Mouse (Mus musculus): ENCODE measurements around the gene Tnni3. TPM values are rescaled to one million over a fixed set of nuclear protein-coding genes. Genes with fewer than 3 reads are reported as not detected.

Tnni3 gene
- polyA plus RNA-seq, 1 experiment, result 0.91 TPM

- no peaks in the 10 kb centered on the region for H3K27me3 ChIP-seq (ENCODE audit: control insufficient read depth, insufficient read depth, insufficient read length)
- no peak for TF ChIP-seq USF1 (IDR thresholded peaks at IDR 0.05; ENCODE audit: low read depth)
- no peak for TF ChIP-seq MYOD1 (IDR thresholded peaks at IDR 0.05; ENCODE audit: control insufficient read depth, insufficient read length, low read depth)
- TF ChIP-seq CTCF (IDR thresholded peaks at IDR 0.05; ENCODE audit: control insufficient read depth, insufficient read depth, insufficient read length), result no peak
- no peak for TF ChIP-seq FOSL1 (IDR thresholded peaks at IDR 0.05; ENCODE audit: insufficient read depth, low read length, poor library complexity, severe bottlenecking)
- TF ChIP-seq MAX (IDR thresholded peaks at IDR 0.05), result no peak
- TF ChIP-seq MYOG (IDR thresholded peaks at IDR 0.05; ENCODE audit: control insufficient read depth, extremely low read depth, insufficient read length), result no peak
- no peak for TF ChIP-seq CEBPB (IDR thresholded peaks at IDR 0.05; ENCODE audit: low read depth)
- no peaks in the 10 kb centered on the region for H3K36me3 ChIP-seq (ENCODE audit: control insufficient read depth, insufficient read depth)
- no peaks in the 10 kb centered on the region for H3K79me2 ChIP-seq (ENCODE audit: control insufficient read depth, insufficient read depth)
- H3ac ChIP-seq (ENCODE audit: control insufficient read depth, insufficient read length, low read depth), result no peak overlapping the region
- no peaks in the 10 kb centered on the region for H3K79me3 ChIP-seq (ENCODE audit: low read depth)
- no peak overlapping the region for H3K4me3 ChIP-seq (ENCODE audit: insufficient read depth, poor library complexity, severe bottlenecking)
Observed at GRCm38 (mm10) chr7:4523205-4524130, 561 bp downstream of the Tnni3 start.

DNA sequence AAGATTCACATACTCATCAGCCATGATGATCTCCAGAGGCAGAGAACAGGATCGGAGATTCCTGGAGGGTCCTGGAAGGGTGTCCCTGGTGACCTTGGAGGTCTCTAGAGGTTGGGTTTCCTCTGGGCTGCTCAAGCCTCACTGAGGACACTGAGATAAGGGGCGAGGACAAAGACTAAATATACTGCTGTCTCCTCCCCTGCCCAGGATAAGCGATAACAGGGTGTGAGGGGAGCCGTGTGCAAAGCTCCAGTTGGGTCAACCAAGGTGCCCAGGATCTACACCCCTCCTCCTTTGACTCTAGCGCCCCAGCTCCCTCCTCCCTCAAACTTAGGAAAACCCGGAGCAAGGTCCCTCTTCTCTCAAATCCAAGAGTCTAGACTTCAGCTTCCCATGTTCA, 1.7 kb downstream of the Tnni3 start:
- Histone ChIP-seq H3K4me3 (ENCODE audit: insufficient read depth, poor library complexity, severe bottlenecking) (no peak overlapping the region), H3ac (ENCODE audit: control insufficient read depth, insufficient read length, low read depth) (no peak overlapping the region), H3K27me3 (ENCODE audit: control insufficient read depth, insufficient read depth, insufficient read length) (no peaks in the 10 kb centered on the region), H3K36me3 (ENCODE audit: control insufficient read depth, insufficient read depth) (no peaks in the 10 kb centered on the region), H3K79me2 (ENCODE audit: control insufficient read depth, insufficient read depth) (no peaks in the 10 kb centered on the region), H3K79me3 (ENCODE audit: low read depth) (no peaks in the 10 kb centered on the region)
- no peak for TF ChIP-seq USF1 (IDR thresholded peaks at IDR 0.05; ENCODE audit: low read depth)
- no peak for TF ChIP-seq MAX (IDR thresholded peaks at IDR 0.05)
- no peak for TF ChIP-seq MYOG (IDR thresholded peaks at IDR 0.05; ENCODE audit: control insufficient read depth, extremely low read depth, insufficient read length)
- TF ChIP-seq MYOD1 (IDR thresholded peaks at IDR 0.05; ENCODE audit: control insufficient read depth, insufficient read length, low read depth), result no peak

DNA sequence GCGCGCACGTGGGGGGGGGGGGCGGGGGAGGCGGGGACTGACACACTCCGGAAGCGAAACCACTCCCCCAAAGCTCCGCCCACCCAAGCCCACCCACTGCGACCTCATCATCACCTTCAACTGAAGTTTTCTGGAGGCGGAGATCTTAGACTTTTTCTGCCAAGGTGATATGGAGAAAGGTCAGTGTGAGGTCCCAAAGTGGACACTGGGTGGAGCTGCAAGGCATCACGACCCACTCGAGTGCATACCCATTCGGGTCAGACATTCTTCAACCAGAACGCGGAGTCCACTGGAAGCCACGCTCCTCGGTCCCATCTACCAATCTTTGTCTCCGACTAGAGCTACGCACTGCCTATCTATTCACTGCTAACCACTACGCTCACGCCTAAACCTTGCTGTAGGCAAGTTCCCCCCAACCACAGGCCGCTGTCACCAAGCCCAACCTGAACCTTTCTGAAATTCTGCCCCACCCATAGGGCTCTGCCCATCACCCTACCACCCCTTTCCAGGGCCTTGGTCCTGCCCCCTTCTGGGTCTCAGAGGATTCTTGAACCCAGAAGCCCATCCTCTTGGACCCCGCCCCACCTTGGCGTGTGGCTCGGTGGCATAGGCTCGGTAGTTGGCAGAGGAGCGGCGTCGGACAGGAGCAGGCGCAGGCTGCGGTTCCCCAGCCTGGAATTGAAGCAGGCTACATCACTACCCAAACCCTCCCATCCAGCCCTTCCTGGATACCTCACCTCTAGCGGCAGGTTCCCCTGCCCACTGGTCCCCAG, 2.6 kb downstream of the Tnni3 start:
- H3K27me3 ChIP-seq (ENCODE audit: control insufficient read depth, insufficient read depth, insufficient read length), result no peaks in the 10 kb centered on the region
- H3K4me3 ChIP-seq (ENCODE audit: insufficient read depth, poor library complexity, severe bottlenecking), result no peak overlapping the region
- H3K79me3 ChIP-seq (ENCODE audit: low read depth), result no peaks in the 10 kb centered on the region
- H3K79me2 ChIP-seq (ENCODE audit: control insufficient read depth, insufficient read depth), result no peaks in the 10 kb centered on the region
- H3K36me3 ChIP-seq (ENCODE audit: control insufficient read depth, insufficient read depth), result no peaks in the 10 kb centered on the region
- H3ac ChIP-seq (ENCODE audit: control insufficient read depth, insufficient read length, low read depth), result no peak overlapping the region
- TF ChIP-seq CEBPB (IDR thresholded peaks at IDR 0.05; ENCODE audit: low read depth) (no peak), CTCF (IDR thresholded peaks at IDR 0.05; ENCODE audit: control insufficient read depth, insufficient read depth, insufficient read length) (no peak), MYOD1 (IDR thresholded peaks at IDR 0.05; ENCODE audit: control insufficient read depth, insufficient read length, low read depth) (no peak), USF1 (IDR thresholded peaks at IDR 0.05; ENCODE audit: low read depth) (no peak), MAX (IDR thresholded peaks at IDR 0.05) (no peak), MYOG (IDR thresholded peaks at IDR 0.05; ENCODE audit: control insufficient read depth, extremely low read depth, insufficient read length) (no peak)

- Histone ChIP-seq H3K4me3 (ENCODE audit: insufficient read depth, poor library complexity, severe bottlenecking) (no peak overlapping the region), H3K27me3 (ENCODE audit: control insufficient read depth, insufficient read depth, insufficient read length) (no peaks in the 10 kb centered on the region), H3K79me2 (ENCODE audit: control insufficient read depth, insufficient read depth) (no peaks in the 10 kb centered on the region), H3ac (ENCODE audit: control insufficient read depth, insufficient read length, low read depth) (no peak overlapping the region), H3K79me3 (ENCODE audit: low read depth) (no peaks in the 10 kb centered on the region), H3K36me3 (ENCODE audit: control insufficient read depth, insufficient read depth) (no peaks in the 10 kb centered on the region)
- TF ChIP-seq CEBPB (IDR thresholded peaks at IDR 0.05; ENCODE audit: low read depth) (no peak), MYOG (IDR thresholded peaks at IDR 0.05; ENCODE audit: control insufficient read depth, extremely low read depth, insufficient read length) (no peak)
Observed at GRCm38 (mm10) chr7:4518487-4518886, 5.5 kb downstream of the Tnni3 start.

DNA sequence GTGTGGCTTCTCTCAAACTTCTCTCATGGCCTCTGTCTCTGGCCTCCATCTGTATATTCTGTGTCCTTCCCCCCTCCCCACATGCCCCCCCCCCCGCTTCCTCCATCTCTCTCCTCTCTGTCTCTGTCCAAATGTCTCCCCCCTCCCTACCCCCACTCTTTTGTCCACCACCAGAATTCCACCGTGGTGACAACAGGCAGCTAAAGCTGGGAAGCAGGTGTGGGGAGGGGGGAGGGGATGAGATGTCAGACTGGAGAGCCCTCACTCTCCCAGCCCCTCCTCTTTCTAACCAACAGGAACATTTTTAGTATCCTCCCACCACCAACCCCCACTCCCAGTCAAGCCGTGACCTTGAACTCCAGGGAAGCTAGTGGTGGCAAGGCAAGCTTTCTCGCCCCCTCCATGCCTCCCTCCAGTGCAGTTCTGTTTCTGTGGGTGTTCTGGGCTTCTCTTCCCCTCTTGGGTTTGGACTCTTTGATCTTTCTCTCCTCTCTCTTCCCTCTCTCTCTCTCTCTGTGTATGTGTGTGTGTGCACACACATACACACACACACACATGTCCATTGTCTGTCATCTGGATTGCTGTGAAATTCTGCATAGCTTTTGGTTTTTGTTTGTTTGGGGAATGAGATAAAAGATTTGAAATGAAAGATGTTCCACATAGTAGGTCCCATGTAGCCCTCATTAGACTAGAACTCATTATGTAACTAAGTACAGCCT, 7.5 kb downstream of the Tnni3 start, which contains the start of gene Tnnt1:
Tnnt1 (minus strand) TSS at position 51 of the 719 bp plus-strand sequence.
- H3K36me3 ChIP-seq (ENCODE audit: control insufficient read depth, insufficient read depth), result no peaks in the 10 kb centered on the region
- no peak within 1 kb of the TSS for H3ac ChIP-seq (ENCODE audit: control insufficient read depth, insufficient read length, low read depth)
- H3K27me3 ChIP-seq (ENCODE audit: control insufficient read depth, insufficient read depth, insufficient read length), result no peaks in the 10 kb centered on the region
- no peaks in the 10 kb centered on the region for H3K79me3 ChIP-seq (ENCODE audit: low read depth)
- H3K79me2 ChIP-seq (ENCODE audit: control insufficient read depth, insufficient read depth), result no peaks in the 10 kb centered on the region
- H3K4me3 ChIP-seq (ENCODE audit: insufficient read depth, poor library complexity, severe bottlenecking), result no peak within 1 kb of the TSS
- TF ChIP-seq MAX (IDR thresholded peaks at IDR 0.05) (no peak), MYOD1 (IDR thresholded peaks at IDR 0.05; ENCODE audit: control insufficient read depth, insufficient read length, low read depth) (peak; percentile 59)
